Mouse (Mus musculus): Measurements from ENCODE around the gene Gm44503. TPM values are rescaled to one million over a fixed set of nuclear protein-coding genes. Genes with fewer than 3 reads are reported as not detected.

Gene Gm44503
- total and polyA plus RNA-seq, 3 experiments = not detected

GRCm38 (mm10) chr9:72968349-72969061, 9.9 kb downstream of the Gm44503 start:
- no peak overlapping the region for H3K27ac ChIP-seq (ENCODE audit: control insufficient read depth, low read depth, low read length)
- H3K79me2 ChIP-seq (ENCODE audit: control insufficient read depth, insufficient read depth, low read length, poor library complexity) = no peaks in the 10 kb centered on the region
- TF ChIP-seq ZC3H11A (IDR thresholded peaks at IDR 0.05; ENCODE audit: low read depth, low read length) (peak; percentile 22; the same call in 1 of the 2 replicates), ZNF384 (IDR thresholded peaks at IDR 0.05; ENCODE audit: low read depth, low read length) (no peak), CTCF (IDR thresholded peaks at IDR 0.05 in 2 of 3, conservative IDR thresholded peaks at IDR 0.05 in 1 of 3; ENCODE audit: control insufficient read depth in 1 of 3, insufficient read depth in 1 of 3, low read depth in 2 of 3, low read length in 3 of 3, poor library complexity in 1 of 3, severe bottlenecking in 1 of 3) (peak; percentile 18 to 67 (median 46); a peak in 5 of 6 replicates), RAD21 (IDR thresholded peaks at IDR 0.05; ENCODE audit: low read depth, low read length) (peak; percentile 69), USF1 (IDR thresholded peaks at IDR 0.05; ENCODE audit: low read depth, low read length) (no peak), SMC3 (IDR thresholded peaks at IDR 0.05; ENCODE audit: low read depth, low read length) (peak; percentile 63)
- H3K4me1 ChIP-seq (ENCODE audit: control insufficient read depth in 1 of 2, insufficient read depth in 2 of 2, low read length in 2 of 2) = no peaks in the 10 kb centered on the region
- H3K36me3 ChIP-seq (ENCODE audit: control insufficient read depth in 1 of 2, insufficient read depth in 2 of 2, low read length in 2 of 2) = no peaks in the 10 kb centered on the region
- no peak overlapping the region for H3K9ac ChIP-seq (ENCODE audit: control insufficient read depth, low read depth, low read length, poor library complexity, severe bottlenecking)
- H3K4me3 ChIP-seq (ENCODE audit: control insufficient read depth in 1 of 2, insufficient read depth in 1 of 2, low read depth in 2 of 2, low read length in 2 of 2) = no peak overlapping the region
- no peaks in the 10 kb centered on the region for H3K27me3 ChIP-seq (ENCODE audit: control insufficient read depth in 1 of 2, insufficient read depth in 2 of 2, low read length in 2 of 2)
- H3K9me3 ChIP-seq (replicated peaks; ENCODE audit: insufficient read depth, low read length) = no peaks in the 10 kb centered on the region
- DNase-seq (ENCODE audit: low read depth, low spot score) = peak; percentile 52

- H3K9ac ChIP-seq (ENCODE audit: control insufficient read depth, low read depth, low read length, poor library complexity, severe bottlenecking) = no peak overlapping the region
- no peaks in the 10 kb centered on the region for H3K79me2 ChIP-seq (ENCODE audit: control insufficient read depth, insufficient read depth, low read length, poor library complexity)
- no peak for DNase-seq (ENCODE audit: low read depth, low spot score)
- no peak overlapping the region for H3K27ac ChIP-seq (ENCODE audit: control insufficient read depth, low read depth, low read length)
- no peaks in the 10 kb centered on the region for H3K4me1 ChIP-seq (ENCODE audit: control insufficient read depth in 1 of 2, insufficient read depth in 2 of 2, low read length in 2 of 2)
- no peaks in the 10 kb centered on the region for H3K36me3 ChIP-seq (ENCODE audit: control insufficient read depth in 1 of 2, insufficient read depth in 2 of 2, low read length in 2 of 2)
- no peaks in the 10 kb centered on the region for H3K27me3 ChIP-seq (ENCODE audit: control insufficient read depth in 1 of 2, insufficient read depth in 2 of 2, low read length in 2 of 2)
- TF ChIP-seq GABPA (IDR thresholded peaks at IDR 0.05; ENCODE audit: low read depth, low read length) (no peak), ZNF384 (IDR thresholded peaks at IDR 0.05; ENCODE audit: low read depth, low read length) (no peak), MAZ (IDR thresholded peaks at IDR 0.05; ENCODE audit: low read depth, low read length) (no peak), CTCF (IDR thresholded peaks at IDR 0.05 in 2 of 3, conservative IDR thresholded peaks at IDR 0.05 in 1 of 3; ENCODE audit: control insufficient read depth in 1 of 3, insufficient read depth in 1 of 3, low read depth in 2 of 3, low read length in 3 of 3, poor library complexity in 1 of 3, severe bottlenecking in 1 of 3) (peak in 2 of 3 experiments; percentile 38 to 44; a peak in 4 of 6 replicates)
- no peaks in the 10 kb centered on the region for H3K9me3 ChIP-seq (replicated peaks; ENCODE audit: insufficient read depth, low read length)
- H3K4me3 ChIP-seq (ENCODE audit: control insufficient read depth in 1 of 2, insufficient read depth in 1 of 2, low read depth in 2 of 2, low read length in 2 of 2) = no peak overlapping the region
Observed at GRCm38 (mm10) chr9:72969874-72970273, 11.2 kb downstream of the Gm44503 start.

GRCm38 (mm10) chr9:72972435-72972834, 13.8 kb downstream of the Gm44503 start:
- TF ChIP-seq ZC3H11A (IDR thresholded peaks at IDR 0.05; ENCODE audit: low read depth, low read length) (no peak), JUND (IDR thresholded peaks at IDR 0.05; ENCODE audit: low read depth, low read length) (no peak), RAD21 (IDR thresholded peaks at IDR 0.05; ENCODE audit: low read depth, low read length) (no peak), GATA1 (IDR thresholded peaks at IDR 0.05; ENCODE audit: low read depth, low read length) (no peak), GABPA (IDR thresholded peaks at IDR 0.05; ENCODE audit: low read depth, low read length) (no peak), MAZ (IDR thresholded peaks at IDR 0.05; ENCODE audit: low read depth, low read length) (no peak), SIN3A (IDR thresholded peaks at IDR 0.05; ENCODE audit: low read length) (no peak), RCOR1 (IDR thresholded peaks at IDR 0.05; ENCODE audit: low read depth, low read length) (no peak), TAL1 (IDR thresholded peaks at IDR 0.05; ENCODE audit: low read length) (no peak), SMC3 (IDR thresholded peaks at IDR 0.05; ENCODE audit: low read depth, low read length) (no peak), CTCF (IDR thresholded peaks at IDR 0.05 in 2 of 3, conservative IDR thresholded peaks at IDR 0.05 in 1 of 3; ENCODE audit: control insufficient read depth in 1 of 3, insufficient read depth in 1 of 3, low read depth in 2 of 3, low read length in 3 of 3, poor library complexity in 1 of 3, severe bottlenecking in 1 of 3) (no peak), HCFC1 (IDR thresholded peaks at IDR 0.05; ENCODE audit: low read depth, low read length) (no peak)
- no peak overlapping the region for H3K9ac ChIP-seq (ENCODE audit: control insufficient read depth, low read depth, low read length, poor library complexity, severe bottlenecking)
- H3K9me3 ChIP-seq (replicated peaks; ENCODE audit: insufficient read depth, low read length) = no peaks in the 10 kb centered on the region
- H3K36me3 ChIP-seq (ENCODE audit: control insufficient read depth in 1 of 2, insufficient read depth in 2 of 2, low read length in 2 of 2) = no peaks in the 10 kb centered on the region
- H3K27me3 ChIP-seq (ENCODE audit: control insufficient read depth in 1 of 2, insufficient read depth in 2 of 2, low read length in 2 of 2) = no peaks in the 10 kb centered on the region
- no peak overlapping the region for H3K4me3 ChIP-seq (ENCODE audit: control insufficient read depth in 1 of 2, insufficient read depth in 1 of 2, low read depth in 2 of 2, low read length in 2 of 2)
- H3K79me2 ChIP-seq (ENCODE audit: control insufficient read depth, insufficient read depth, low read length, poor library complexity) = no peaks in the 10 kb centered on the region
- no peak overlapping the region for H3K27ac ChIP-seq (ENCODE audit: control insufficient read depth, low read depth, low read length)
- no peak for DNase-seq (ENCODE audit: low read depth, low spot score)
- no peaks in the 10 kb centered on the region for H3K4me1 ChIP-seq (ENCODE audit: control insufficient read depth in 1 of 2, insufficient read depth in 2 of 2, low read length in 2 of 2)

Data from MEL (cell line).